Comparison of ENCODE assay signal across 8 mouse cellular contexts in the genomic region with DNA sequence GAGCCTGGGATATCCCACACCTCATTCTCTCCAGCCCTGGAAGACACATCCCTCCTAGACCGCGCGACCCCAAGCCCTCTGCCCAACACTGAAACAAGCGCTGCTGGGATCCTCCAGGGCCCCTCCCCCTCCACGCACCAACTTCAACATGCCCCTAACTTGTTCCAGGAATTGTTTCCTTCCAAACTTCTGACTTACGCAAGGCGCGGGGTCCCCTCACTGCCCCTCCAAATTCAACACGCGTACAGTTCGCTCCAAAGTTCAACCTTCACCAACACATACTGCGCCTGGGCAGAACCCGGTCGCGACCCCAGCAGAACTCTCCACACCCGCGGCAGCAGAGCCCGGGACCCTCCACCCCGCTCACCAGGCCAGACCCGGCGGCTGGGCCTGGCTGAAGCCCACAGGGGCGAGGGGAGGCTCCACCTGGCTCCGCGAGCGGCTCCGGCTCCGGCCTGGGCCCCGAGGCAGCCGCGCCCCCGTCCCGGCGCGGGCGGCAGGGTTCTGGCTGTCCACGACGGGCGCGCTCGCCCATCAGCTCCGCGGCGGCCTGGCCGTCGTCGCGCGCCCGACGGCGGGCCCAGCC. TPM values are rescaled to one million over a fixed set of nuclear protein-coding genes. Genes with fewer than 3 reads are reported as not detected.
DNase-seq lines count a peak whose midpoint lies in the region; ATAC-seq and TF ChIP-seq lines count a peak whose summit lies in the region.

No protein-coding gene starts in this region.

- 1% methylated on average over 51 of the region's 51 CpGs for WGBS in intestine, embryonic 14.5 days
- WGBS in liver, embryonic 16.5 days (ENCODE audit: insufficient replicate concordance), result under 1% methylated on average over 50 of the region's 51 CpGs
- under 1% methylated on average over 49 of the region's 51 CpGs for WGBS in neural tube, embryonic 15.5 days

- no peak for TF ChIP-seq CTCF in MEL (IDR thresholded peaks at IDR 0.05 in 2 of 3, conservative IDR thresholded peaks at IDR 0.05 in 1 of 3; ENCODE audit: control insufficient read depth in 1 of 3, insufficient read depth in 1 of 3, low read depth in 2 of 3, low read length in 3 of 3, poor library complexity in 1 of 3, severe bottlenecking in 1 of 3)

- 0 out of 2 replicates have a peak overlapping the region, but pooled peaks have one; percentile 3 for H3K27ac ChIP-seq in MEL (ENCODE audit: control insufficient read depth, low read depth, low read length)
- H3K27ac ChIP-seq in intestine, embryonic 14.5 days (ENCODE audit: low read depth), result peak overlapping the region; percentile 97
- H3K27ac ChIP-seq in liver, embryonic 16.5 days (ENCODE audit: low read length), result peak overlapping the region; percentile 77
- peak overlapping the region; percentile 94 for H3K27ac ChIP-seq in neural tube, embryonic 15.5 days (replicated peaks)

- no peaks in the 10 kb centered on the region for H3K27me3 ChIP-seq in MEL (ENCODE audit: control insufficient read depth in 1 of 2, insufficient read depth in 2 of 2, low read length in 2 of 2)
- no peaks in the 10 kb centered on the region for H3K27me3 ChIP-seq in intestine, embryonic 14.5 days (replicated peaks; ENCODE audit: control insufficient read depth, insufficient read depth, low read length)
- no peaks in the 10 kb centered on the region for H3K27me3 ChIP-seq in liver, embryonic 16.5 days (ENCODE audit: control insufficient read depth, insufficient read depth, low read depth, low read length)
- H3K27me3 ChIP-seq in neural tube, embryonic 15.5 days (replicated peaks), result no peaks in the 10 kb centered on the region

- TF ChIP-seq POLR2A in MEL (IDR thresholded peaks at IDR 0.05; ENCODE audit: control insufficient read depth in 1 of 2, insufficient read depth in 1 of 2, low read depth in 1 of 2, low read length in 2 of 2, poor library complexity in 1 of 2), result no peak

- H3K4me1 ChIP-seq in MEL (ENCODE audit: control insufficient read depth in 1 of 2, insufficient read depth in 2 of 2, low read length in 2 of 2), result peaks cover 0 to 4% of the 10 kb centered on the region in 2 experiments
- H3K4me1 ChIP-seq in intestine, embryonic 14.5 days (replicated peaks; ENCODE audit: control insufficient read depth, insufficient read depth, low read length), result peaks cover 15% of the 10 kb centered on the region; the same call in 1 of the 2 replicates
- peaks cover 11% of the 10 kb centered on the region for H3K4me1 ChIP-seq in liver, embryonic 16.5 days (ENCODE audit: control insufficient read depth, low read depth, low read length)
- H3K4me1 ChIP-seq in neural tube, embryonic 15.5 days, result peaks cover 31% of the 10 kb centered on the region

- H3K4me2 ChIP-seq in intestine, embryonic 14.5 days (ENCODE audit: low read length), result peak overlapping the region; percentile 64
- peak overlapping the region; percentile 97 for H3K4me2 ChIP-seq in liver, embryonic 16.5 days (ENCODE audit: low read depth, low read length)
- H3K4me2 ChIP-seq in neural tube, embryonic 15.5 days, result peak overlapping the region; percentile 81

- peaks cover 25% of the 10 kb centered on the region for H3K79me2 ChIP-seq in MEL (ENCODE audit: control insufficient read depth, insufficient read depth, low read length, poor library complexity)

- H3K9me3 ChIP-seq in MEL (replicated peaks; ENCODE audit: insufficient read depth, low read length), result no peaks in the 10 kb centered on the region
- H3K9me3 ChIP-seq in intestine, embryonic 14.5 days (ENCODE audit: control insufficient read depth, low read length), result peaks cover 6% of the 10 kb centered on the region; the same call in 1 of the 2 replicates
- H3K9me3 ChIP-seq in liver, embryonic 16.5 days (replicated peaks; ENCODE audit: control insufficient read depth, low read length), result no peaks in the 10 kb centered on the region
- no peaks in the 10 kb centered on the region for H3K9me3 ChIP-seq in neural tube, embryonic 15.5 days (replicated peaks)

- H3K36me3 ChIP-seq in MEL (ENCODE audit: control insufficient read depth in 1 of 2, insufficient read depth in 2 of 2, low read length in 2 of 2), result peaks cover 0 to 6% of the 10 kb centered on the region in 2 experiments; a peak in 2 of 4 replicates
- no peaks in the 10 kb centered on the region for H3K36me3 ChIP-seq in intestine, embryonic 14.5 days (ENCODE audit: control insufficient read depth, insufficient read depth, low read length)
- H3K36me3 ChIP-seq in liver, embryonic 16.5 days (ENCODE audit: control insufficient read depth, insufficient read depth), result no peaks in the 10 kb centered on the region
- no peaks in the 10 kb centered on the region for H3K36me3 ChIP-seq in neural tube, embryonic 15.5 days

- no peak for TF ChIP-seq RAD21 in MEL (IDR thresholded peaks at IDR 0.05; ENCODE audit: low read depth, low read length)

- no peak for TF ChIP-seq EP300 in MEL (IDR thresholded peaks at IDR 0.05; ENCODE audit: low read depth in 1 of 2, low read length in 2 of 2)

- peak overlapping the region; percentile 94 to 96 for H3K4me3 ChIP-seq in MEL (ENCODE audit: control insufficient read depth in 1 of 2, insufficient read depth in 1 of 2, low read depth in 2 of 2, low read length in 2 of 2)
- H3K4me3 ChIP-seq in intestine, embryonic 14.5 days (ENCODE audit: low read depth, low read length), result peak overlapping the region; percentile 88
- H3K4me3 ChIP-seq in liver, embryonic 16.5 days (ENCODE audit: low read depth, low read length), result peak overlapping the region; percentile 78
- peak overlapping the region; percentile 98 for H3K4me3 ChIP-seq in neural tube, embryonic 15.5 days (replicated peaks)

- DNase-seq in 3T3-L1 (ENCODE audit: low read depth, low spot score), result peak; percentile 41
- peak; percentile 53 for DNase-seq in MEL (ENCODE audit: low read depth, low spot score)
- DNase-seq in cerebellum, postnatal 10 days, result peak; percentile 64 to 70
- DNase-seq in gastrocnemius, postnatal 4 days (ENCODE audit: low spot score in 2 of 2), result peak; percentile 41 to 47
- DNase-seq in intestine, embryonic 14.5 days (ENCODE audit: low spot score), result peak; percentile 82
- no peak for DNase-seq in frontal cortex, postnatal 36 days (ENCODE audit: low spot score in 2 of 2)

- ATAC-seq in intestine, embryonic 14.5 days (replicated peaks; ENCODE audit: low FRiP score, low TSS enrichment, low read depth), result peak; percentile 77
- peak; percentile 64 for ATAC-seq in liver, embryonic 16.5 days (ENCODE audit: low read depth)
- peak; percentile 69 for ATAC-seq in neural tube, embryonic 15.5 days (ENCODE audit: low FRiP score)

- H3K9ac ChIP-seq in MEL (ENCODE audit: control insufficient read depth, low read depth, low read length, poor library complexity, severe bottlenecking), result peak overlapping the region; percentile 94
- H3K9ac ChIP-seq in intestine, embryonic 14.5 days (ENCODE audit: low read length), result peak overlapping the region; percentile 98
- H3K9ac ChIP-seq in liver, embryonic 16.5 days (ENCODE audit: low read depth, low read length), result peak overlapping the region; percentile 90
- H3K9ac ChIP-seq in neural tube, embryonic 15.5 days (replicated peaks), result peak overlapping the region; percentile 82

TF ChIP-seq in MEL, 35 proteins besides CTCF, POLR2A, EP300 and RAD21:
- TF ChIP-seq BHLHE40 (IDR thresholded peaks at IDR 0.05; ENCODE audit: borderline replicate concordance, low read depth, low read length) (no peak), MAX (IDR thresholded peaks at IDR 0.05; ENCODE audit: low read length) (0 out of 2 replicates have a peak, but pooled peaks have one; percentile 10), GATA1 (IDR thresholded peaks at IDR 0.05; ENCODE audit: low read depth, low read length) (no peak), E2F4 (IDR thresholded peaks at IDR 0.05; ENCODE audit: borderline replicate concordance, low read depth, low read length) (no peak), ZNF384 (IDR thresholded peaks at IDR 0.05; ENCODE audit: low read depth, low read length) (no peak), KAT2A (conservative IDR thresholded peaks at IDR 0.05; ENCODE audit: low read depth, low read length) (no peak), TCF12 (IDR thresholded peaks at IDR 0.05; ENCODE audit: low read depth, low read length) (no peak)
TF ChIP-seq in MEL: peak in this region for 1.

RNA-seq across cellular contexts. Expression of gene Rnf169, which starts 0.6 kb away (rescaled TPM):
- 5.9 and 6.2 TPM in 2 replicates for total RNA-seq in MEL (2012; rRNA removed)
- polyA plus RNA-seq in MEL (2012; ENCODE audit: insufficient read depth in 1 of 2, insufficient read length in 2 of 2, low read depth in 1 of 2, low replicate concordance in 2 of 2, missing spikeins in 1 of 2), result 1 to 10 TPM in 1 of 2 experiments, not detected in 1; 7.2 TPM
- total RNA-seq in gastrocnemius, postnatal 4 days (2021), result 10 to 100 TPM; 12.4 to 14.5 TPM
- 5.8 and 6.7 TPM in 2 replicates for polyA plus RNA-seq in intestine, embryonic 14.5 days (2014; fragmentation: Nextera tagmentation; extraction: Ambion mirVana)
- polyA plus RNA-seq in liver, embryonic 16.5 days (2015; fragmentation: Nextera tagmentation; extraction: Ambion mirVana), result 1.4 and 1.5 TPM in 2 replicates
- polyA plus RNA-seq in neural tube, embryonic 15.5 days (2015; fragmentation: Nextera tagmentation; extraction: Ambion mirVana), result 4.2 and 4.6 TPM in 2 replicates

RNA-seq across cellular contexts. Expression of gene Chrdl2, which starts 26.3 kb away (rescaled TPM):
- not detected in 2 replicates for total RNA-seq in MEL (2012; rRNA removed)
- under 1 TPM in 1 of 2 experiments, not detected in 1; 0.08 TPM for polyA plus RNA-seq in MEL (2012; ENCODE audit: insufficient read depth in 1 of 2, insufficient read length in 2 of 2, low read depth in 1 of 2, low replicate concordance in 2 of 2, missing spikeins in 1 of 2)
- 1 to 10 TPM; 4.7 to 6.5 TPM for total RNA-seq in gastrocnemius, postnatal 4 days (2021)
- 1.1 and 1.4 TPM in 2 replicates for polyA plus RNA-seq in intestine, embryonic 14.5 days (2014; fragmentation: Nextera tagmentation; extraction: Ambion mirVana)
- polyA plus RNA-seq in liver, embryonic 16.5 days (2015; fragmentation: Nextera tagmentation; extraction: Ambion mirVana), result not detected in 2 replicates
- 0.28 and 0.37 TPM in 2 replicates for polyA plus RNA-seq in neural tube, embryonic 15.5 days (2015; fragmentation: Nextera tagmentation; extraction: Ambion mirVana)

Comparison
In these comparisons a context has a peak if more than half of its experiments do, and no peak if none do; other contexts are left out.
1. DNase-seq: peak in 3T3-L1 (single experiment), MEL (single experiment), cerebellum, postnatal 10 days (2 of 2), gastrocnemius, postnatal 4 days (2 of 2) and intestine, embryonic 14.5 days (single experiment); none in frontal cortex, postnatal 36 days (0 of 2).
2. H3K27ac ChIP-seq: peak in every context shown above with its lines; median percentile 97 in intestine, embryonic 14.5 days; 94 in neural tube, embryonic 15.5 days; 77 in liver, embryonic 16.5 days; 3 in MEL.
3. Peak in every context shown above with its lines, with median percentiles within 50 percentile points of each other: H3K4me3 ChIP-seq, H3K9ac ChIP-seq, ATAC-seq and H3K4me2 ChIP-seq.